Mouse (Mus musculus) hindbrain, embryonic 16.5 days (tissue): ENCODE results near the gene Sept7. TPM values are rescaled to one million over a fixed set of nuclear protein-coding genes. Genes with fewer than 3 reads are reported as not detected.

Source experiments
- ATAC-seq: fragments of 200-750 bp; cut with Nextera tagmentation; 2 replicates; pipeline ENCODE4 v1.8.0; 2017; ENCODE audit warnings: moderate TSS enrichment, moderate library complexity
- H3K27ac ChIP-seq: fragments of 300-500 bp; sonication (generic); 2 replicates; pipeline ENCODE4 v1.5.1; 2014; ENCODE audit warnings: low read depth, mild to moderate bottlenecking, control low read depth, low read length, moderate library complexity
- H3K27me3 ChIP-seq: fragments of 300-500 bp; sonication (generic); replicated peaks from 2 replicates; pipeline ENCODE4 v1.6.1; 2014; ENCODE audit warnings: low read length; ENCODE audit not compliant: control insufficient read depth, insufficient read depth
- H3K36me3 ChIP-seq: fragments of 300-500 bp; sonication (generic); 2 replicates; pipeline ENCODE4 v1.6.1; 2014; ENCODE audit warnings: mild to moderate bottlenecking, low read length, moderate library complexity, mixed read lengths; ENCODE audit not compliant: control insufficient read depth, insufficient read depth
- H3K4me1 ChIP-seq: fragments of 300-500 bp; sonication (generic); 2 replicates; pipeline ENCODE4 v1.6.1; 2014; ENCODE audit warnings: low read depth, low read length; ENCODE audit not compliant: control insufficient read depth, insufficient read depth
- H3K4me2 ChIP-seq: fragments of 300-500 bp; sonication (generic); 2 replicates; pipeline ENCODE4 v1.6.1; 2014; ENCODE audit warnings: mild to moderate bottlenecking, low read length, control low read depth, moderate library complexity
- H3K4me3 ChIP-seq: fragments of 300-500 bp; sonication (generic); 2 replicates; pipeline ENCODE4 v1.5.1; 2014; ENCODE audit warnings: mild to moderate bottlenecking, low read length, control low read depth, moderate library complexity
- H3K9ac ChIP-seq: fragments of 300-500 bp; sonication (generic); 2 replicates; pipeline ENCODE4 v1.6.1; 2014; ENCODE audit warnings: low read depth, mild to moderate bottlenecking, control low read depth, low read length, moderate library complexity
- H3K9me3 ChIP-seq: fragments of 300-500 bp; sonication (generic); 2 replicates; pipeline ENCODE4 v1.6.1; 2014; ENCODE audit warnings: mild to moderate bottlenecking, low read length, moderate library complexity; ENCODE audit not compliant: control insufficient read depth
- WGBS: fragments of 180-500 bp; shearing (Covaris S2); extraction: QIAGEN DNeasy Blood & Tissue Kit; methylation state at CpG from one replicate; pipeline ENCODE4 v1.1.7; 2014; 5-methylcytosine and 5-hydroxymethylcytosine counted together
- polyA plus RNA-seq: library from polyadenylated mRNA; unstranded; fragments of >200 nt; fragmentation: Nextera tagmentation; extraction: Ambion mirVana; gene quantifications from 2 replicates; pipeline ENCODE4 v1.2.1, GENCODE M21; 2015

The Sept7 gene
- polyA plus RNA-seq, 1 experiment from 2014 or later, result 264 TPM

DNA sequence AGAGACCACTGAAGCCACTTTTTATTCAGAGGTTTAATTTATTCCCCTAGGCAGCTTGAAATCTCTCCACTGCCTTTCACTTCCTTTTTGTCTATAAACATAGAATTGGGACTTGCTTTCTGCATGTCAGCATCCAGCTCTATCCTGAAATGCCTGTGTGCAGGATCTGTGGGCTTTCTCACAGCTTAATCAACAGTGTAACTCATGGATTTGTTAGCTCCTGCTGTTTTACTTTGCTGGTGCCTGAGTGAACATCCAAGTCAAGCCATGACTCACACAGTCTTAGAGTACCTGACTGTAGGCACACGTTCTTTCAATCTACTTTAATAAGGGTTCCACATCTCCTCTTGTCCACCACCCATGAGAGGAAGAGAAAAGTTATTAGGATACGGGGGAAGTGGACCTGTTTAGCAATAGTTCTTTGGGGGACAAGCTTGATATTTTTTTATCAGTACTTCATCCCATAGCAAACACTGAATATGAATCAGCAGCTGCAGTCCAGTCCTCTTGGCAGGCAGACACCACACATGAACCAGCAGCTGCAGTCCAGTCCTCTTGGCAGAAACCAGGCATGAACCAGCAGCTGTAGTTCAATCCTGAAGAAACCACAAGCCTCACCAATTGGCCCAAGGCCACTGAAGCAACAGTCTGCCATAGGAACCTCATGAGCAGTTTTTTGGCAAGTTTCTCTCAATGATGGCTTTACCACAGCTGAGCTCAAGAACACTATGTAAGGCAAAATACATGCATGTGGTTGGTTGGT lies 85.4 kb downstream of the Sept7 start:
- ATAC-seq, result no peak
- no peaks in the 10 kb centered on the region for H3K36me3 ChIP-seq
- WGBS, result 86% methylated on average over 2 of the region's 2 CpGs

DNA sequence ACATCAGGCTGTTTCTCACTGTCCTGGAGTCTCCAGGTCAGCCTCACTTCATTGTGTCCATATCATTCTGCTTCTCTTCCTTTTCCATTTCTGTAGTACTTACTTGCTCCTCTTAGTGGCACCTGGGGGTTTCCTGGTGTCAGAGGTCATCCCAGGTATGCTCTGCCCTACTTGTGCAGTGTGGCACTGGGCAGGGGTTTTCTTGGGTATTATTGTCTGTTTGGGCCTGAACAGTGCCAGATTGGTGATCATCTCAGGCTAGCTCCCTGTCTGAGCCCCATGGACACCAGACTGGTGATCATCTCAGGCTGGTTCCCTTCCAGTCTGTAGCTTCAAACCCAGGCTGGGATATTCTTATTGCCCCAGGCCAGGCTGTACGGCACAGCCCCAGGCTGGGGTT lies 88.2 kb downstream of the Sept7 start:
- H3K4me1 ChIP-seq, result no peaks in the 10 kb centered on the region
- H3K27ac ChIP-seq, result no peak overlapping the region
- no peaks in the 10 kb centered on the region for H3K9me3 ChIP-seq
- no peaks in the 10 kb centered on the region for H3K36me3 ChIP-seq
- WGBS, result 93% methylated on average over 1 of the region's 1 CpGs
- ATAC-seq, result no peak
- H3K9ac ChIP-seq, result no peak overlapping the region
- H3K27me3 ChIP-seq, result no peaks in the 10 kb centered on the region
- no peak overlapping the region for H3K4me2 ChIP-seq
- H3K4me3 ChIP-seq, result no peak overlapping the region

More for the DNA sequence above, 85.4 kb downstream of the Sept7 start:
- Histone ChIP-seq H3K9ac (no peak overlapping the region), H3K4me2 (no peak overlapping the region), H3K9me3 (no peaks in the 10 kb centered on the region), H3K4me1 (no peaks in the 10 kb centered on the region), H3K27ac (no peak overlapping the region), H3K27me3 (no peaks in the 10 kb centered on the region), H3K4me3 (no peak overlapping the region)

DNA sequence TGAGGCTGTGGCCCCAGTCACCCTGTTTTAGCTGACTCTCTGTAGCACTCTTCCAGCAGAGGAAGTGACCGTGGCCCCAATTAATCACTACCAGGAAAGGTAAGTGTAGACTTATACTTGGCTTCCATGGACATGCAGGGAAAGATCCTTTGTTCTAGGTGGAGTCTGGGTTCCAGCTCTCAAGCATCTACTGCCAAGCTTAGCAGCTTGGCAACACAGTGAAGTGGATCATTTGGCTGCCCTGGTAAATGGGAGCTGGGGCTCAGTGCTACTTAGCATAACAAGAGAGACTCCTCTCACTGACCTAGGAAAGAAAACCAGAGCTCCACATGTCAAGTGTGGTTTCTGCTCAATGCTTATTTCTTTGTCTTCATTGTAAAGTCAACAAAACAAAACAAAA lies 101.5 kb downstream of the Sept7 start:
- 78% methylated on average over 1 of the region's 1 CpGs for WGBS
- H3K36me3 ChIP-seq, result no peaks in the 10 kb centered on the region
- no peak overlapping the region for H3K4me2 ChIP-seq
- no peaks in the 10 kb centered on the region for H3K9me3 ChIP-seq
- no peaks in the 10 kb centered on the region for H3K4me1 ChIP-seq
- no peak overlapping the region for H3K9ac ChIP-seq
- ATAC-seq, result peak; percentile 78; the same call in 1 of the 2 replicates
- H3K4me3 ChIP-seq, result no peak overlapping the region
- no peak overlapping the region for H3K27ac ChIP-seq
- H3K27me3 ChIP-seq, result no peaks in the 10 kb centered on the region

DNA sequence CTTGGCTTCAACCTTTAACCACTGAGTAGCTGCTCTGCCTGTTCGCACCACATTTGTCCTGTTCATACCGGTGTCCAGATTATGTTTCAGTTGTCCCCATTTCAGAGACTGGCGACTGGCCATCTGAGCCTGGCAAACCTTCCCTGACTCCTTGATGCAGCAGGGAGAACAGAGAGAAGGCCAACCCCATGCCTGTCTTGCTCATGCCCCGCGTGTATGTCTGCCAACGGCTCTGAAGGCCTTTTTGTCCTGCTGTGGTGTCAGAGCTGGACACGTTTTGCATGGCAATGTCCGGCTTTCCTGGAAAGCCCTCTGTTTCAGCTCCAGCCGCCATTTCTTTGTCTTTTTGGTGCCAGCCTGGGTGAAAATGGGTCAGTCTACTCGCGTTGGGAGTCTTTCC lies 103.6 kb downstream of the Sept7 start:
- Histone ChIP-seq H3K4me3 (no peak overlapping the region), H3K27ac (peak overlapping the region; percentile 59; the same call in 1 of the 2 replicates), H3K9ac (no peak overlapping the region), H3K4me1 (no peaks in the 10 kb centered on the region), H3K4me2 (no peak overlapping the region), H3K36me3 (no peaks in the 10 kb centered on the region), H3K27me3 (no peaks in the 10 kb centered on the region), H3K9me3 (no peaks in the 10 kb centered on the region)
- 80% methylated on average over 11 of the region's 11 CpGs for WGBS
- peak; percentile 95 for ATAC-seq

GRCm38 (mm10) chr9:25357589-25357988 lies 105.3 kb downstream of the Sept7 start:
- H3K4me1 ChIP-seq, result no peaks in the 10 kb centered on the region
- 98% methylated on average over 12 of the region's 12 CpGs for WGBS
- no peak overlapping the region for H3K27ac ChIP-seq
- no peak overlapping the region for H3K4me2 ChIP-seq
- H3K9ac ChIP-seq, result no peak overlapping the region
- H3K9me3 ChIP-seq, result no peaks in the 10 kb centered on the region
- no peaks in the 10 kb centered on the region for H3K36me3 ChIP-seq
- ATAC-seq, result no peak
- H3K27me3 ChIP-seq, result no peaks in the 10 kb centered on the region
- no peak overlapping the region for H3K4me3 ChIP-seq

DNA sequence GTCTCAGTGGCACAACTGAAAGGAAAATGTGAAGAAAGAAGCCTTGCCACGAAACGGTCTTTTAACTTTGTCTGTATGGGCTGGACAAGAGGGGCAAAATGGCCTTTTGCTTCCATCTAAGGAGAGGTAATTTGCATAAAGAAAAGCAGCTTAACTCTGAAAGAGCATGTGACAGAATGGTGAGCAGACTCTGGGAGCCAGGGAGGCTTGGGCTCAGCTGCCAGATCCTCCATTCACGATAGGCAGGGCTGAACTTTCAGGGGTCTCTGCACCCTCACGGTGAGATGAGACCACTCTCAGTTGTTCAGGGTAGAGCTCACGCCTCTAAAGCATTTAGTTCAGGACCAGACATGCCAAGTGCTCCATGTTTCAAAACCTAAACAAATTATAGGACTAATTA lies 105.8 kb downstream of the Sept7 start:
- H3K9ac ChIP-seq, result no peak overlapping the region
- H3K4me1 ChIP-seq, result no peaks in the 10 kb centered on the region
- no peak overlapping the region for H3K27ac ChIP-seq
- H3K4me3 ChIP-seq, result no peak overlapping the region
- no peaks in the 10 kb centered on the region for H3K36me3 ChIP-seq
- no peak overlapping the region for H3K4me2 ChIP-seq
- H3K9me3 ChIP-seq, result no peaks in the 10 kb centered on the region
- no peak for ATAC-seq
- no peaks in the 10 kb centered on the region for H3K27me3 ChIP-seq
- WGBS, result 71% methylated on average over 5 of the region's 5 CpGs

Other genes with a start within 250 kb of the Sept7 start
- gene Gm10181, start 163.0 kb upstream of the Sept7 start, polyA plus RNA-seq, result not detected in 2 replicates
- 30.2 and 32.3 TPM in 2 replicates for gene Herpud2, start 100.6 kb upstream of the Sept7 start, polyA plus RNA-seq
- 15.3 and 15.6 TPM in 2 replicates for gene Eepd1, start 229.1 kb downstream of the Sept7 start, polyA plus RNA-seq